Mouse (Mus musculus) CD4-positive, CD25-positive, alpha-beta regulatory T cell, adult 2 months (primary cell): Measurements from ENCODE around the gene Myd88.
A peak's percentile ranks its signal among the peaks of the same experiment; 100 is the strongest.

Experiments used
- DNase-seq: peaks from one replicate; pipeline ENCODE4 v3.0.0-alpha.2; 2012; ENCODE audit warnings: low read depth, low spot score

Gene Myd88

GRCm38 (mm10) chr9:119340212-119340580 lies 1.0 kb downstream of the Myd88 start:
- no peak for DNase-seq

DNA sequence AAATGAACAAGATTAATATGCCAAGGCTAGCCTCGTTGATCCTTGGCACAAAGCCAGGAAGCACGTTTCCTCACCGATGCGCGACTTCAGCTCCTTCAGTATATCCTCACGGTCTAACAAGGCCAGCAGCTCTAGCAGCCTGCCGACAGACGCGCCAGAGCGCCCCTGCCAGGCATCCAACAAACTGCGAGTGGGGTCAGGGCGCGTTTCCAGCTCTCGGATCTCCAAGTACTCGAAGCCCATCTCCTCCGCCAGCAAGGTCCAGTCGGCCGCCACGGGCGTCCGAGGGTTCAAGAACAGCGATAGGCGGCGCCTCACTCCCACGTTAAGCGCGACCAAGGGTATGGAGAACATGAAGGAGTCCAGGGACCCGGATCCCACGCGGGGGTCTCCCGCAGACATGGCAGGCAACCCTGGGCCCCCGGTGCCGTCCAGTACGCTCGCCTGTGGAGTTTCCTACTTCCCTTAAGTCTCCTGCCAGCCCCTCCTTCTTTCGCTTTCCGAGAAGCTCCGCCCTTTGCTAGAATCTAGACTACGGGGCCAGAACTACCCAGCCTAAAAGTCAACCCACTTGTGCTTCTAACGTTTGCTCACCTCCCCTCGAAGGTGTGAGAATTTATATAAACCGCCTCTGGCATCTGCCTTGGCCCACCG lies 1.5 kb downstream of the Myd88 start, which contains the start of gene Acaa1a:
Acaa1a (plus strand) TSS at position 119 of the 654 bp plus-strand sequence.
- DNase-seq, result peak; percentile 82

DNA sequence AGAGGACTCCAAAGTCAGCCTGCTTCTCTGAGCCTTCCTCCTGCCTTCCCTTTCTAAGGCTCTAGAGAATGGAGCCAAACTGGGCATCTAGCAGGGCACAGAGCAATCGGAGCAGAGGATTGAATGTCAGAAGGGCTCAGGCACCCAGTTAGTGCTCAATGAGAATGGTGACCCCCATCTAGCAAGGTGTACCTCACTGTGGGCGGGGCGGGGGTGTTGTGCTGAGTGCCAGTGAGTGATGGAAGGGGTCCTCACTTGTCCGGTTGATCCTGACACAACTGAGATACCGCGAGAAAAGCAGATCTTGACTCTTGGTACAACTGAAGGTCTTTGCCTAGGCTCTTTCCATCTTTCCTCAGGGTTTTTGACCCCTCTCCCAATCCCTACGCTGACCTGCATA lies 2.1 kb downstream of the Myd88 start:
- DNase-seq, result no peak

DNA sequence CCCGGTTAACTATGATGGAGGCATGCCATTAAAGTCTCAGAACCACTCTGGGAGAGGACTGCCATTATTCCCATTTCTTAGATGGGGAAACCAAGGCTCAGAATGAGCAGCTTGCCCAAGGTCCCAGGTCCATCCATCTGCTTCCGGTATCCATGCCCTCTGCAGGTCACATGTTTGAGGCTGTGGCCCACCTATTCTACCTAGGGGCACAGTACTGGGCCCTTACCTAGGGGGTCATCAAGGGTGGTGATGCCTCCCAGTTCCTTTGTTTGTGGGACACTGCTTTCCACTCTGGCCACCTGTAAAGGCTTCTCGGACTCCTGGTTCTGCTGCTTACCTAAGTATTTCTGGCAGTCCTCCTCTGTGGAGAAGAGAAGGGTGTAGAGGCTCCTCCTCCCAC lies 2.9 kb downstream of the Myd88 start:
- DNase-seq, result no peak

GRCm38 (mm10) chr9:119337842-119338241 lies 3.4 kb downstream of the Myd88 start:
- no peak for DNase-seq

GRCm38 (mm10) chr9:119335571-119335970 lies 5.6 kb downstream of the Myd88 start:
- no peak for DNase-seq

DNA sequence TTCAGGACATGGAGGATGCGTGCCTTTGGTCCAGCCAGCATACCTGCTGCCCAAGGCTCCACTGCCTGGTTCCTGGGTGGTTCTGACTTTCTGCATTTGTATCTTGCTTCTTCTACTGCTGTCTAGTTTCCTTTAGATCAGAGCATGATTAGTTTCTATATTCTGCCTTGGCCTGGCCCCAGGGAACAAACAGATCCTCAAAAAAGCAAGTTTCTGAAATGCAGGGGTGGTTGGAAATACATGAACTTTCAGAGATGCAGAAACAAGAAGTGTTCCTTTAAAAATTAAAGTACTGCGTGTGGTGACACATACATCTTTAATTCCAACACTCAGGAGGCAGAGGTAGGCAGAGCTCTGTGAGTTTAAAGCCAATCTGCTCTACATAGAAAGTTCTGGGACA lies 6.4 kb downstream of the Myd88 start:
- no peak for DNase-seq

DNA sequence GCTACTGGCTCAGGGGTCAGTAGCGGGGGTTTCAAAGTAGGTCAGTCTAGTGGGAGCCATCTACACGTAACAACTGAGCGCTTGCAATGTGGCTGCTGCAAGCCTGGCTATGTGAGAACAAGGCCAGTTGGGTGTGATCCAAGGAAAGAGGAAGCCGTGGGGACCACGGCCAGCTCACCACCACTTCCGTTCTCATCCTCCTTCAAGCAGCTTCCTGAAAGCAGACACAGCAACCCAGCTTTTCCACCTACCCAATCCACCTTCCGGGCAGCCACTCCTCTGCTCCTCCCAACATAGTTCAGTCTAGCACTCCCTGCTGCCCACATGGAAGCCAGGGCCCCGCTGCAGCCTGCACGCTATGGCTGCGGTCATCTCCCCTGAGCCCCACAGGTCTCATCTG lies 6.9 kb downstream of the Myd88 start:
- DNase-seq, result peak; percentile 38

GRCm38 (mm10) chr9:119330186-119330963 lies 10.8 kb downstream of the Myd88 start:
- no peak for DNase-seq

DNA sequence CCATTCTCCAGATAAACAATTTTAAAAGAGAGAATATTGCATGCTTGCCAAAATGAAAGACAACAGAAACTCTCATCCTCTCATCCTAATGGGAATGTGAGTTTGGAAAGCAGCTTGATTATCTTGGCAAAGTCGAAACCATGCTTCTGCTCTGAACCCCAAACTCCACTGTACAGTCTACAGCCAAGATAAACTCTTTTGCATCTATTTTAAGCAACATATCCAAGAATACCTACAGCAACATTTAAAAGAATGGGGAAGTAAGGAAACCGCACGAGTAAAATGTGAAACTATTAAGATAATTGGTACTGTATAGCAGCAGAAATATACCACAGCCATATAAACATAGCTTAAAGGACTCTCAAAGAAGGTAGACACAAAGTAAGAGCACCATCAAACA lies 12.7 kb downstream of the Myd88 start:
- DNase-seq, result no peak

GRCm38 (mm10) chr9:119324130-119324529 lies 17.1 kb downstream of the Myd88 start:
- DNase-seq, result no peak

GRCm38 (mm10) chr9:119323260-119323645 lies 18.0 kb downstream of the Myd88 start:
- DNase-seq, result no peak

DNA sequence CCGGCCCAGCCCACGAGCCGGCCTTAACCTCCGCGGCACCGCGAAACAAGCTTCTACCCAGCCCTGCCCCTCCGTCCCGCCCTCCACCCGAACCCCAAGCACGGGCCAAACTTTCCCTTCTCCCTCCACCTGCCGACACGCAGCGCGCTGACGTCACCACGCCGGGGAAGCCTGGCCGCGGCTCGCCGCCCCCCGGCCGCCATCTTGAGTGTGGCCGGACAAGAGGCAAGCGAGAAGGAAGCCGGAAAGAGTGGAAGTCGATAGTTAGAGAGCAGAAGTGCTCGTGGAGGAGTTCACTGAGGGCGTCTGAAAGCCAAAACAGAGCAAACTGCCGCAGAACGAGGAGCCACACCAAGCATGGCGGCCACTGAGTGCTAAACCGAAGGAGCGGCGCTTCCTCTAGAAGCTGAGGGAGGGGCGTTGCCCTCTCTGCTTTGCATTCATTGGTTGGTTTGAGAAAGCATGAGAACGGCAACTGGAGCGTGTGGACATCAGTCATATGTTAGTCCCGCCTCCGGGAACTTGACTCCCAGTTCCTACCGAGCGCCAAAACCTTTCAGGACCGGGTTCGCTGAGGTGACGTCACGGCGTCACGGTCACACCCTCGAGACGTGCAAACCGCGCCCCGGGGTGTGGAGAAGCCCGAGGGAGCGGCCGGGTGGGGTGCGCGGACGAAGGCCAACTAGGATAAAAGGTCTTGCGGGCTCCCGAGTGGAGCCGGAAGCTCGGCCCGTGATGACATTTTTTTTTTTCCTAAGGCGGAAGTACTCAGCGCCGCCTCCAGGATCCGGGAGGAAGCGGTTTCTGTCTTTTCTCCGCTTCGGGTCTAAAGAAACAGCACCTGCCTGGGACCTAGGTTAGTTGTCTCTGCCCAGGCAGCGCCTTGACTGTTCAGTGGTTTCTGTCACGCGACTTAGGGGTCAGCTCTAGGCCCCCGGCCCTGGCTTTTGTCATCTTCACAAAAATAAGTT lies 18.6 kb downstream of the Myd88 start, which contains the start of gene Oxsr1:
Oxsr1 (minus strand) TSS at position 139 of the 971 bp plus-strand sequence.
- DNase-seq, result peak; percentile 98

- DNase-seq, result no peak
These were observed 19.6 kb downstream of the Myd88 start for GRCm38 (mm10) chr9:119321392-119322229.

DNA sequence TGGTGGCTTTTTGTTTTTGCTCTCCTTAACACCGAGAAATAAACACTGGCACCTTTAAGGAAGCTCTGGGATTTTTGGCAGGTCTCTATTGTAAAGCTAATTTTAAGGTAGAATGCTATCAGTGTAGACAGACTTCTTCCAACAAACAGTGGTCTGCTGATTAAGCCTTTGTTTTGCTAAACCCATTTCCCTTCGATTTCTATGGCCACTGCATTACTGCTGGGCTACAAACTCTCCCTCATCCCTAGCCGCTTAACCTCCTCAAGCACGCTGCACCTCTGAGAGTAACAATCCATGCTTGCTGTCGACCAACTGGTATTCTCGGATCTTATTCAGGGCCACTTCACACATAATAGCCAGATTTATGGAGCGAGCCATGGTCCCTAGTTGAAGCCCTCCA lies 20.3 kb downstream of the Myd88 start:
- DNase-seq, result no peak

- DNase-seq, result no peak
These were observed 20.8 kb downstream of the Myd88 start for GRCm38 (mm10) chr9:119320446-119320845.

DNA sequence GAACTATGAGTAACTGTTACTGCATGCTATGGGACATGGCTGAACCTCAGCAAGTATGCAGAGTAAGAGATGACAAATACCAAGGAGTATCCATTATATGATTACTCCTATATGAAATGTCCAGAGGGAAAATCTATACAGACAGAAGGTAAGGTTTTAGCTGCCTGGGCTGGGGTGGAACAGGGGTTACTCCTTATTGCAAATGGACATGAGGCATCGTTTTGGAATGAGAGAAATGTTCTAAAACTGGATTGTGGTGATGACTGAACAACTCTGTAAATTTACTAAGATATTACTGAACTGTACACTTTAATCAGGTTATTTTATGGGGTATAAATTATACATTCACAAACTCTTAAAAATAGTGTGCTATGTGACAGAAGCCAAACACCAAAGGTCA lies 22.3 kb downstream of the Myd88 start:
- DNase-seq, result no peak

- no peak for DNase-seq
These were observed 28.1 kb downstream of the Myd88 start for GRCm38 (mm10) chr9:119313096-119313495.

DNA sequence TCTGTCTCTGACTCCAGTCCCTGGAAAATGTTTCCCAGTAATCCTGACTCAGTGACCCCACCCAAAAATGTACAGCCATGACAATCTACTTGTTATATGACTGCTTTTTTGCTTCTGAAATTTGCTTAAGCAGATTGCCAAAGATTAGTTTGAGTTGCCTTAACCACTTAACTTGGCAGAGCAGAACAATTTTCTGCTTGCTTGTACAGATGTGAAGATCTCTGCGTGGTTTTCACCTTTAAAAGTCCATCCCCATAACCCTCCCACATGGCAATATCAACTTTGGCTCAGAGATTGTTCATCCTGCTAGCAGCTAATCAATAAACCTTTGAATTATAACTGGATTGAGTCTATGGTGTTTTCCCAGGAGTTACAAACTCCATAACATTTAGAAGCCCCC lies 32.1 kb downstream of the Myd88 start:
- DNase-seq, result no peak

- DNase-seq, result no peak
These were observed 35.3 kb downstream of the Myd88 start for GRCm38 (mm10) chr9:119305863-119306262.

DNA sequence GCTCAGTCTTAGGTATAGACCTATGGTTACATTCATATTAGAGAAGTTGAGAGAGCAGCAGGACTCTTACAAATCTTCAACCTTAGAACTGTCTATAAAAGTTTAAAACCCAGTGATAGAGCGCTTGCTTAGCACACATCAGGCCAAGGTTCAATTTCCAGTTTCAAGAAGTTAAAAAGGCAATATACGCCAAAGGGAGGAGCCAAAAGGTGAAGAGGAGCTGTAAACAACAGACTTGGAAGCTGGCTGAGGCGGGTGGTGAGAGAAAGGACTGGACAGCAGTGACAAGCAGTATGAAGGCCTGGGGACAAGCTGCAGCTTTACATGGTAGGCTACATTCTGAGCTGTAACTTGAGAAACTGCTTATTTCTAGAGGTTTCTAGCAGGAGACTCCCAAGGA lies 42.6 kb downstream of the Myd88 start:
- no peak for DNase-seq
